Mouse (Mus musculus) E14TG2a.4 (cell line): Measurements from ENCODE around the gene Brd3os.
A peak's percentile ranks its signal among the peaks of the same experiment; 100 is the strongest.

Experiments
- H3K27me3 ChIP-seq: 2 replicates; pipeline ENCODE4 v1.6.1; 2014; ENCODE audit warnings: low read length, control low read depth; ENCODE audit not compliant: insufficient read depth
- H3K36me3 ChIP-seq: 2 replicates; pipeline ENCODE4 v1.6.1; 2014; ENCODE audit warnings: low read length, control low read depth; ENCODE audit not compliant: insufficient read depth
- H3K4me1 ChIP-seq: replicated peaks from 2 replicates; pipeline ENCODE4 v1.6.1; 2014; ENCODE audit warnings: low read depth, low read length, control low read depth
- H3K4me3 ChIP-seq: replicated peaks from 2 replicates; pipeline ENCODE4 v1.5.1; 2014; ENCODE audit warnings: mild to moderate bottlenecking, low read length
- H3K9me3 ChIP-seq: 2 replicates; pipeline ENCODE4 v1.6.1; 2014; ENCODE audit warnings: low read length, control low read depth
- CTCF ChIP-seq: conservative IDR thresholded peaks from 2 replicates; pipeline ENCODE4 v1.5.1; 2014; ENCODE audit warnings: low read length
- NANOG ChIP-seq: IDR thresholded peaks from 2 replicates; pipeline ENCODE4 v1.6.1; 2014; ENCODE audit warnings: borderline replicate concordance, low read length, mixed read lengths
- POU5F1 ChIP-seq: IDR thresholded peaks from 2 replicates; pipeline ENCODE4 v1.6.1; 2014; ENCODE audit warnings: low read length, borderline replicate concordance

Brd3os gene

DNA sequence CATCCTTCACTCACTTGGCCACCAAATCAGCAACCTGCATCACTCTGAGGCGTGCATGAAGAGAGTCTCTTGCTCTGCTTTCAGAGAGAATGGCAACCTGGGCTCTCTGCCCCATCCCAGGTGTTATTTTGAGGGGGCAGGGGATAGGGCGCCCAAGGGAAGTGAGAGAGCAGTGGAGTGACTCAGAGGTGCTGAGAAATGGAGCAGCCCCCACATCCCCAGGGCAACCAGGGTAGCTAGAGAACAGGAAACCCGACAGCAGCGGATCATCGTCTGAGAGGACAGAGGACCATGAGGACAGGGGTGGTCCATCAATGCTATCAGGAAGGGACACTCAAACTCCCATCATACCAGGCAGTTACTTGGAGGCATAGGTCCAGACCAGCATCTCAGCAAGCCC lies 35.2 kb upstream of the Brd3os start:
- Histone ChIP-seq H3K4me3 (no peak overlapping the region), H3K9me3 (no peaks in the 10 kb centered on the region), H3K27me3 (no peaks in the 10 kb centered on the region), H3K36me3 (no peaks in the 10 kb centered on the region), H3K4me1 (peaks cover 81% of the 10 kb centered on the region)
- TF ChIP-seq POU5F1 (no peak), NANOG (no peak), CTCF (no peak)

DNA sequence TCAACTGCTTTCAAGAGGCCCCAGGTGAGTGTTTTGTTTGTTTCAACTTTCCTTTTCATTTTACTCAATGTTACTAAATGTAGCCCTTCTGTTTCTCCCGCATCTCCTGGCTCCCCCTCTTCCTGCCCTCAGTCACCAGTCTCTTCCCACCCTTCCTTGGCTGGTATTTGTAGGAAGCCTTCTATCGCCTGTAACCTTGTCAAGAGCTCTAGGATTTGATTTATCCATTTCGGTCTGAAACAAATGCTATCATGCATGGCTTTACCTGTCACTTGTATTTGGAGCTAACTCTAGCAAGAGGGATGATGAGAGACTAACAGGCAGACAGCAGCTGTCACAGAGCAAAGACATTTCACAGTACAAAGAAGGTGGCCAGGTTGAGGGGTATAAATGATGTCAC lies 33.9 kb upstream of the Brd3os start:
- H3K4me3 ChIP-seq: 0 out of 2 replicates have a peak overlapping the region, but pooled peaks have one; percentile 23
- H3K4me1 ChIP-seq: peaks cover 93% of the 10 kb centered on the region
- TF ChIP-seq NANOG (no peak), CTCF (no peak), POU5F1 (no peak)
- no peaks in the 10 kb centered on the region for H3K27me3 ChIP-seq
- H3K36me3 ChIP-seq: no peaks in the 10 kb centered on the region
- no peaks in the 10 kb centered on the region for H3K9me3 ChIP-seq

DNA sequence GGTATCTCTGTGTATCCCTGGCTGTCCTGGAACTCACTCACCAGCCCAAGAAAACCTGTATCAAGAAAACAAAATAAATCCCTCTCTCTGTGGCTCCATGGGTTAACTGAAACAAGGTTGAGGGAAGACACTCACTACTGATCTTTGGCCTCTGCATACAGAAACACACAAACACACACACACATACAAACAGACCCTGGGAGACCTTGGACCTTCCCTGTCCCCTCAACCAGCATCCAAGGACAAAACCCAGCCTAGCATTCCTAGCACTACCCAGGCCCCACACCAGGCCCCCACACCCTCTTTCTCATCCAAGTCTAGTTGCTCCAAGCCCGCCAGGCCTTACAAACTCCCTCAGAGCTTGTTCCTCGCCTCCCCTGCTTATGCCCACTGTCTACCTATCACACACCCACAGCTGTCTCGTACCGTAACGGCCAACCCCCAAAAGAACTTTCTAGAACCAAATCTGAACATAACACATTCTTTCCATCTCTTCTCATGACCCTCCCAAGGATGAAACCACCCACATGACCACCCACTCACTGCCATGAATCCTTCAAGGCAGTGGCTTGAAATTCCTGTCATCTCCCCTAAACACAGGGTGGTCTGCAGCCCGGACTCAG lies 31.5 kb upstream of the Brd3os start:
- Histone ChIP-seq H3K36me3 (peaks cover 4% of the 10 kb centered on the region; the same call in 1 of the 2 replicates), H3K9me3 (no peaks in the 10 kb centered on the region), H3K4me3 (peak overlapping the region; percentile 61), H3K27me3 (no peaks in the 10 kb centered on the region), H3K4me1 (peaks cover 93% of the 10 kb centered on the region)
- TF ChIP-seq CTCF (no peak), POU5F1 (no peak), NANOG (no peak)

DNA sequence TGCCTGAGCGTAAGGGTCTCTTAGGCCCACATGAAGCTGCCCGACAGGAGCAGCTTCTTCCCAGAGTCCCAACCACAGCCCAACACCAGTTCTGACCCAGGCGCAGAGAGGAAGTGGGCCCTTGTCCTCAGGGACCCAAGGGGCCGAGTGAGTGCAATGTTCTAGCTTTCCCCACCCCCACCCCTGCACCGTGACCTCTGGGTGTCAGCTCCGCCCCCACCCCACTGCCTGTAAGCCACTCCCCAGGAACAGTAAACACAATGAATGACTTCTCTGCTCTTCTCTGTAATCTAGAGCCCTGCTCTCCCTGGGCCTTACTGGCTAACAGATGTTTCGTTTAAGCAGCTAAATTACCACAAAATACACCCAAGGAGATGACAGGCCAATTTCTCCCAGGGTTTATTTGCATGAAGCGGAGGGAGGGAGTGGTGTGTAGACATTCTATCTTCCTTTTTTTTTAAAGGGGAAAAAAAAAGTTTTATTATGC lies 30.4 kb upstream of the Brd3os start:
- peaks cover 4% of the 10 kb centered on the region; the same call in 1 of the 2 replicates for H3K36me3 ChIP-seq
- H3K4me1 ChIP-seq: peaks cover 93% of the 10 kb centered on the region
- TF ChIP-seq NANOG: no peak
- no peak for TF ChIP-seq POU5F1
- TF ChIP-seq CTCF: no peak
- H3K4me3 ChIP-seq: peak overlapping the region; percentile 61
- H3K27me3 ChIP-seq: no peaks in the 10 kb centered on the region
- no peaks in the 10 kb centered on the region for H3K9me3 ChIP-seq

GRCm38 (mm10) chr2:27412245-27412800 lies 29.8 kb upstream of the Brd3os start:
- peaks cover 4% of the 10 kb centered on the region; the same call in 1 of the 2 replicates for H3K36me3 ChIP-seq
- TF ChIP-seq CTCF: no peak
- TF ChIP-seq NANOG: no peak
- no peak for TF ChIP-seq POU5F1
- H3K27me3 ChIP-seq: no peaks in the 10 kb centered on the region
- H3K4me1 ChIP-seq: peaks cover 93% of the 10 kb centered on the region
- H3K4me3 ChIP-seq: peak overlapping the region; percentile 61
- H3K9me3 ChIP-seq: no peaks in the 10 kb centered on the region

DNA sequence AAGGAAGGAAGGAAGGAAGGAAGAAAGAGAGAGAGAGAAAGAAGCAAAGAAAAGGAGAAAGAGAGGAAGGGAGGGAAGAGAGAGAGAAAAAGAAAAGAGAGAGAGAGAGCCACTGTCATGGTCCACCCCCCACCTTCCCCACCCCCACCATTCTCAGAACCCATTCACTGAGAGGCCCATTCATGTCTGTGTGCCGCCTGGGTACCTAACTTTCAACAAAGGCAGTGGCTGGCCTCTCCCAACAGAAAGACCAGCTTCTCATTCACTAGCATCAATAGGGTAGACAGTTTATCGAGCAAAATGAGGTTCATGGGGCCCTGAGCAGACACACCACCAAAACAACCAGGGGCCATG lies 28.6 kb upstream of the Brd3os start:
- H3K4me1 ChIP-seq: peaks cover 93% of the 10 kb centered on the region
- H3K4me3 ChIP-seq: peak overlapping the region; percentile 45; the same call in 1 of the 2 replicates
- H3K27me3 ChIP-seq: no peaks in the 10 kb centered on the region
- no peaks in the 10 kb centered on the region for H3K9me3 ChIP-seq
- peaks cover 4% of the 10 kb centered on the region for H3K36me3 ChIP-seq
- TF ChIP-seq POU5F1: no peak
- no peak for TF ChIP-seq CTCF
- no peak for TF ChIP-seq NANOG

- no peaks in the 10 kb centered on the region for H3K27me3 ChIP-seq
- no peak for TF ChIP-seq CTCF
- no peak for TF ChIP-seq POU5F1
- no peak for TF ChIP-seq NANOG
- H3K4me3 ChIP-seq: peak overlapping the region; percentile 45
- peaks cover 97% of the 10 kb centered on the region for H3K4me1 ChIP-seq
- peaks cover 4% of the 10 kb centered on the region for H3K36me3 ChIP-seq
- no peaks in the 10 kb centered on the region for H3K9me3 ChIP-seq
Measured at GRCm38 (mm10) chr2:27413936-27414657, 28.0 kb upstream of the Brd3os start.

DNA sequence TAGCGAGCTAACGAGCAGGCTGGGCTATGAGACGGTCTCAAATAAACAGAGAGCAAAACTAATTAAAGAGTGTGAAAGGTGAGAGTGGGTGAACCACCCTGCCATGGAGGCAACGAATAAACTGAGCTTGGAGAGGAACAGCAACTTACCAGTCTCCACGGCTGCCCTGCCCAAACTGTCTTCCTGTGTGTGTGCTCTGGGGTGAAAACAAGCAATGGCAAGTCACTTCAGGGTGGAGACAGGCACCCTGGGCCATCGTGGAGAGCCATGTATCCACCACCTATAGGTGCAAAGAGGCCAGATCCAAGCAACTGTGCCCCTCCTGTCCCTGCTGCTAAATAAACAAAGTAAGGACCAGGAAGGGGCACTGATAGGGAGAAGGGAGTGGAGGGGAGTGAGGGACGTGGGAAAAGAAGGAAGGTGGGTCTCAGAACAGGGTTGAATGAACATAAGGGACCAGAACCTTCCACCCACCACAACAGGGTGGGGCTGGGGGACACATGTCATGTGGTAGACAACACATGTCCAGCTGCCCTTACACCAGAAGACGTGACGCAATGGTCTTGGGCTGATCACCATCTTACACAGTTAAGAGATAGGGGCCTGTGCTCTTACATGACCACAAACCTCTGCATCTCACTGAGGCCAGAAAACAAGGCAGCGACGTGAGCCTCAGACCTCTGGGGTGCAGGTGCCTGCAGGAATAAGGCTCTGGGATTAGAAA lies 26.9 kb upstream of the Brd3os start:
- H3K9me3 ChIP-seq: no peaks in the 10 kb centered on the region
- peak overlapping the region; percentile 45 for H3K4me3 ChIP-seq
- TF ChIP-seq POU5F1: no peak
- peaks cover 99% of the 10 kb centered on the region for H3K4me1 ChIP-seq
- peaks cover 4% of the 10 kb centered on the region for H3K36me3 ChIP-seq
- H3K27me3 ChIP-seq: no peaks in the 10 kb centered on the region
